Mouse (Mus musculus) ovary, adult 18-20 months (tissue): ENCODE measurements at regions not wholly inside any gene's neighbourhood (a gene's known extent, or its start where the extent isn't known, plus 50 kb on each side); places are given as distances from the start of the nearest gene placed in this dataset.

ENCODE experiments used
- DNase-seq: peaks from one replicate; pipeline ENCODE4 v3.0.0; 2022; ENCODE audit warnings: low spot score, mixed read lengths

GRCm38 (mm10) chr10:111111020-111111419, 53.5 kb upstream of the Osbpl8 start:
- DNase-seq: no peak

- DNase-seq: no peak
These were observed 55.6 kb upstream of the Osbpl8 start for GRCm38 (mm10) chr10:111108658-111109633.

GRCm38 (mm10) chr10:111107852-111108251, 56.7 kb upstream of the Osbpl8 start:
- DNase-seq: no peak

- DNase-seq: no peak
These were observed 57.2 kb upstream of the Osbpl8 start for GRCm38 (mm10) chr10:111107387-111107786.

- no peak for DNase-seq
These were observed 58.1 kb upstream of the Osbpl8 start for GRCm38 (mm10) chr10:111106411-111106810.

DNA sequence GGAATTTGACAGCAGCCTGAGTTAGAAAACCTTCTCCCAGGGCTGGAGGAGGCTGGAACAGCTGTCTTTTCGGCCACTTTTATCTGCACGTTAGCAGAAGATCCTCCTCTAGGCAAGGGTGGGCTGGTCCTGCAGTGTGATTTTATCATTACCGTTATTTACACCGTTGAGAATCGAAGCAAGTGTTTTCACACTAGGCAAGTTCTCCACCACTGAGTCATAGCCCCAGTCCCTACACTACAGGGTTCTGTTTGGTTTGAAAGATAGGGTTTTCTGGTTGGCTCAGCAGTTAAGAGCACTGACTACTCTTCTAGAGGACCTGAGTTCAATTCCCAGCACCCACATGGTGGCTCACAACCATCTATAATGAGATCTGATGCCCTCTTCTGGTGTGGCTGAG, 58.9 kb upstream of the Osbpl8 start:
- DNase-seq: no peak

DNA sequence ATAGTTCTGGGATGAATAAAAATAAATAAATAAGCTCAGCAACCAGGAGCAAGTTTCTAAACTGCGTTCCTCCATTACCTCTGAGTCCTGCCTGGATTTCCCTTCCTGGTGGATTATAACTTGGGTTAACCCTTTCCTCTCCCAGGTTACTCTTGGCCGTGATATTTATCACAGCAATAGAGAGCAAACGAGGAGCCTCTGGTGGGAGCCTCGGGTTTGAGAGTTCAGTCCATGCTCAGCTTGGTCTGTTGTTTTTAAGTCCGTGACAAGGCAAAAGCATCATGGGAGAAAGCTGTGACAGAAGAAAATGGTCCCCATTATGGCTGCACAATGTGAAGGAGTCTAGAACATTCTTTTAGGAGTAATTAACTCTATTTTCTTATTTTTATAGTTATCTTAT, 61.0 kb upstream of the Osbpl8 start:
- no peak for DNase-seq

GRCm38 (mm10) chr10:111103086-111103485, 61.5 kb upstream of the Osbpl8 start:
- no peak for DNase-seq

- DNase-seq: no peak
These were observed 62.4 kb upstream of the Osbpl8 start for GRCm38 (mm10) chr10:111101901-111102761.

GRCm38 (mm10) chr10:111099812-111100464, 64.6 kb upstream of the Osbpl8 start:
- DNase-seq: peak; percentile 16

GRCm38 (mm10) chr10:111099059-111099811, 65.3 kb upstream of the Osbpl8 start:
- no peak for DNase-seq

DNA sequence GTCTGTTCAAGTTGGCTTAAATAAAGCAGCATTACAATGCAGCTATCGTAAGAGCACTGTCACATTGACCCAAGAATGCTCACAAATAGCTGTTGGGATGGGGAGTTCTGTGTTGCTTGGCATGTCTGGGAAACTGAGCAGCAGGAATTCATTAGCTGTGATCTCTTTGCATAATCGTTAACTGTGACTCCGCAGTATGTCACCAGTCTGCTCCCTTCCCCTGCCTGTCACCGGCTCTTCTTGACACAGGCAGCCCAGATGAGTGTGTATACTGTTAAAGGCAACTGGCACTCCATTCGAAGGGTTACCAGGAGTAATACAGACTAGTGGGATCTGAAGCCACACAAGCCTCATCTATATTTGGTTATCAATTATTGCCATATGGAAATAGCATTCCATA, 67.3 kb upstream of the Osbpl8 start:
- DNase-seq: no peak

DNA sequence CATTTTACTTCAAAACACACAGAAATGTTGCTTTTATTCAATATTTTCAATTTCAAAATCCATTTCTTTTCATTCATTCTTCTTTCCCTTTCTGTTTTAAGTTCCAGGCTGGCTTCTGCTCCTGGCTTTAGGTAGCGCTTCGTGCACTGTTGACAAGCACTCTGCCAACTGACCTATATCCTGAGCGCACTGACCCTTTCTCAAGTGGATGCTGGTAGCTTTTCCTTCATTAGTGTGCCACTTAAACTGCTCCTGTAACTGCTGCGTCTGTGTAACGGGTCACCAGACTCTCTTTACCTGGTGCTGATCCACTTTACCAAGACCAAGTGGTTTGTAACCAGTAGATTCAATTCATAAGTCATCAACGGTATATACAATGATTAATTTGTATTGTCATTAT, 67.7 kb upstream of the Osbpl8 start:
- no peak for DNase-seq

GRCm38 (mm10) chr10:111094405-111094804, 70.1 kb upstream of the Osbpl8 start:
- DNase-seq: no peak

DNA sequence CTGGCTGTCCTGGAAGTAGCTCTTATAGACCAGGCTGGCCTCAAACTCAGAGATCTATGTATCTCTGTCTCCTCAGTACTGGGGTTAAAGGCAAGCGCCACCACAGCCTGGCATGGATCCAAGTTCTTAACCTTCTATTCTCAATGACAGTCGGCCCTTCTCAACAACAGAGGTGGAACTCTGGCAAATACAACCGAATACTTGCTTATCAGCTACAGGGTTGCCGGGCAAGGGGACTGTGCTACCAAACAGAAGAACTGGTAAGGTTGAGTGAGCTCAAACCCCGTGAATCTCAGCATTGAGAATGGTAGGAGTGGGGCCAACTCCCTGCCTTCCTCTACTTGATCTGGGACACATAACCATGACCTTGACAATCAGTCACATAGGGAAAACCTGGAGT, 75.2 kb upstream of the Osbpl8 start:
- DNase-seq: no peak

GRCm38 (mm10) chr10:111085561-111085960, 75.6 kb upstream of the Zdhhc17 start:
- no peak for DNase-seq

DNA sequence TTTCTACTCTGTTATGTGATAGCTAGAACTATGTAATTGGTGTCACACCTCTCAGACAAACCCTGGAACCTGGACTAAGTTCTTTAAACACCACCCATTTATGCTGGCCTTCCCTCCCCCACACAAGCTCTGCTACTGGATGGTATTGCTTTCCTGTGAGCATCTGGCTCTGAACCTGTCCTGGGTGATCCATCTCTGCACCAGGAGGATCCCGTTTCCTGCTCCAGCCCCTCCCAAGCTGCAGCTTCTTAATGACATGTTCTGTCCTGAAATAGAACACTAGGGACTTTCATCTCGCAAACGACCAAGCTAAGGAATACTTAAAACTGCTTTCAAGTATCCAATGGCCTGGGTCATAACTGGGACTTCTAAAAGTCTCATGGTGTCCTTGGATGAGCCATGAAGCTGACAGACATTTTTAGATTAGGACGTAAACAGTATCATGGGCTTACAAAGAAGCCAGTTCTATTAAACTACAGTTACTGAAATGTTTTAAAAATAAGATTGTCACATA, 74.4 kb upstream of the Zdhhc17 start:
- DNase-seq: no peak

DNA sequence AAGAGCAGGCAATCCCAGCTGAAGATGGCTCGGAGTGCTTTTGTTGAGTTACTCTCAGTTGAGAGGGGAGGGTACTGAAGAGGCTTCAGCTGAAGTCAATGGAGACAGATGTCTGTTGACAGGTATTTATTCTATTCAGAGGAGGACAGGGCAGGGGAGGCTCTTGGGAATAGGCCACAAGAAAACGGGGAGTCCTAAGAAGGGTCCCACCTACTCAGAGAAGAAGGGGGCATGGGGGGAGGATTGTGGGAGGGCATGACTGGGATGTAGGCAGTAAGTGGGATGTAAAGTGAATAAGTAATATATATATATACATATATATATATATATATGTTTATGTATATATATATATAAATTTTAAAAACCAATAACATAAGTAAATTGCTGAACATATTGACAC, 73.9 kb upstream of the Zdhhc17 start:
- DNase-seq: no peak

GRCm38 (mm10) chr10:111083338-111083737, 73.4 kb upstream of the Zdhhc17 start:
- no peak for DNase-seq

- no peak for DNase-seq
These were observed 70.4 kb upstream of the Zdhhc17 start for GRCm38 (mm10) chr10:111080322-111080721.

DNA sequence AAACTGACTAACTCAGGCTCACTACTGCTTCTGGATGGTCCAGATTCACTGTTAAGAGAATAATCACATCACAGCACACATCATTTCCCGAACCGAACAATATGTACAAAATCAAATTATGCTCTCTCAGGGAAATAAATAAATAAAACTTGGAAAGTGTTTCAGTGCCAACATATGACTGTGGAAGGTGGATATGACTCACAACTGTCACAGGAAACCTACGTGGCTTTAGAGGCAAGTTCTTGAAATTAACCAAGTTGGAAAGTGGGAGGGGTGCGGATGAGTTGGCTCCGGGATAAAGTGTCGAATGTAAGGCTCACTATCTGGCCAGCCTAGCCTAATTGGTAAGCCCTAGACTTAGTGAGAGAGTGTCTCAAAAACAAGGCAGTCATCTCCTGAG, 69.1 kb upstream of the Zdhhc17 start:
- no peak for DNase-seq
